8 mouse cellular contexts compared by ENCODE assay signal in genomic region chr5:140962945-140963344, GRCm38 (mm10). TPM values are rescaled to one million over a fixed set of nuclear protein-coding genes. Genes with fewer than 3 reads are reported as not detected.
DNase-seq lines count a peak whose midpoint lies in the region.

No protein-coding gene starts in this region.

- peak; percentile 47 to 76 for DNase-seq in adrenal gland, adult (ENCODE audit: inconsistent age in 2 of 2, low spot score in 1 of 2)
- no peak for DNase-seq in adrenal gland, postnatal 4 days (ENCODE audit: low spot score in 2 of 2)
- DNase-seq in urinary bladder, postnatal 14 days (ENCODE audit: low spot score) = peak; percentile 19
- DNase-seq in urinary bladder, postnatal 10 days (ENCODE audit: low spot score) = no peak
- peak; percentile 35 to 61 for DNase-seq in frontal cortex, postnatal 14 days (ENCODE audit: low spot score in 2 of 2)
- peak; percentile 24 to 61 for DNase-seq in layer of hippocampus, adult 8-10 months (ENCODE audit: low spot score in 2 of 2)
- DNase-seq in lung, postnatal 4 days = peak; percentile 34 to 50
- DNase-seq in spleen, postnatal 36 days (ENCODE audit: low spot score in 2 of 2) = peak; percentile 50 to 61

RNA-seq across cellular contexts. Expression of gene Card11, which starts 37.4 kb away (rescaled TPM):
- under 1 TPM; 0.50 to 0.51 TPM for total RNA-seq in adrenal gland, postnatal 4 days (2021)
- 1 to 10 TPM in 2 of 4 experiments, under 1 TPM in 2; 0.25 to 2.0 (median 0.85) TPM for total RNA-seq in layer of hippocampus, adult 8-10 months (2022)

Comparison
In these comparisons a context has a peak if more than half of its experiments do, and no peak if none do; other contexts are left out.
1. DNase-seq: peak in adrenal gland, adult (2 of 2), urinary bladder, postnatal 14 days (single experiment), frontal cortex, postnatal 14 days (2 of 2), layer of hippocampus, adult 8-10 months (2 of 2), lung, postnatal 4 days (2 of 2) and spleen, postnatal 36 days (2 of 2); none in adrenal gland, postnatal 4 days (0 of 2) and urinary bladder, postnatal 10 days (single experiment).